Mouse (Mus musculus) liver, postnatal 0 days (tissue): Measurements from ENCODE around the gene Fam71f1.

Experiments used
- CTCF ChIP-seq: sonication (generic); IDR thresholded peaks from 2 replicates; pipeline ENCODE4 v1.5.1; 2016; ENCODE audit warnings: antibody characterized with exemption, low read depth
- EP300 ChIP-seq: IDR thresholded peaks from 2 replicates; pipeline ENCODE4 v1.6.1; 2016; ENCODE audit warnings: antibody characterized with exemption, low read depth, mild to moderate bottlenecking

- TF ChIP-seq EP300 (no peak; the same call in 1 of the 2 replicates), CTCF (no peak)
Observed at GRCm38 (mm10) chr6:29347665-29348370, 28.9 kb downstream of the Fam71f1 start, which contains the start of gene Calu.
